Mouse (Mus musculus) embryonic fibroblast, embryonic 13.5 days (primary cell): Measurements from ENCODE around the gene Pde4dip. TPM values are rescaled to one million over a fixed set of nuclear protein-coding genes. Genes with fewer than 3 reads are reported as not detected.

Experiments used
- H3K27ac ChIP-seq: 2 replicates; pipeline ENCODE4 v1.5.1; 2012; ENCODE audit warnings: low read length, control low read depth, inconsistent platforms; ENCODE audit not compliant: insufficient read depth
- H3K4me1 ChIP-seq: 2 replicates; pipeline ENCODE4 v1.6.1; 2011; ENCODE audit warnings: low read length; ENCODE audit not compliant: control insufficient read depth, insufficient read depth
- H3K4me3 ChIP-seq: 2 replicates; pipeline ENCODE4 v1.5.1; 2011; ENCODE audit warnings: mild to moderate bottlenecking, control low read depth, low read length; ENCODE audit not compliant: insufficient read depth
- CTCF ChIP-seq: IDR thresholded peaks from 2 replicates; pipeline ENCODE4 v1.5.1; 2011; ENCODE audit warnings: mild to moderate bottlenecking, control low read depth, low read length, moderate library complexity, borderline replicate concordance; ENCODE audit not compliant: insufficient read depth
- POLR2A ChIP-seq: IDR thresholded peaks from 2 replicates; pipeline ENCODE4 v1.6.1; 2011; ENCODE audit warnings: low read depth, mild to moderate bottlenecking, control low read depth, low read length, moderate library complexity
- polyA plus RNA-seq: library from polyadenylated mRNA; stranded (reverse); fragments of >200 nt; gene quantifications from 2 replicates; pipeline ENCODE4 v1.2.4, GENCODE M21; 2011; ENCODE audit warnings: low read depth; ENCODE audit not compliant: missing spikeins, insufficient read length

Gene Pde4dip
- polyA plus RNA-seq, 1 experiment: 43.1 TPM

DNA sequence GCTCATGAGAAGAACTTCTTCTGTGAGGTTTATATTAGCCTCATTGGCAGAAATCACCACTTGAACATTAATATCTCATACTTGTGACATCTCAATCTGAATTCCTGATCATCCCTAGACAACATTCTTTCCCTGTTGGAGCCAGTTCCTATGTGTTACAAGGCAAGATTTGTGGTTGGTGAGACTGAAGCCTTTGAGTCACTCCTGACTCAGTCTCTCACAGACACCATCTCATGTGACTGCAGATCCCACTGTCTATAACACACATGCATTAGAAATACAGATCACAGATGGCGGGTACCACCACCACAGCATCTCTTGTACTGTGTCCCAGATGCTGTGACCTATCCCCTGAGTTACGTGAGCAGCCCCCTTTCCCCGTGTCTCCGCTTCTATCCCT, 60.2 kb downstream of the Pde4dip start:
- TF ChIP-seq CTCF (no peak), POLR2A (no peak)
- peak overlapping the region; percentile 9; the same call in 1 of the 2 replicates for H3K27ac ChIP-seq
- H3K4me1 ChIP-seq: peaks cover 9% of the 10 kb centered on the region
- no peak overlapping the region for H3K4me3 ChIP-seq

DNA sequence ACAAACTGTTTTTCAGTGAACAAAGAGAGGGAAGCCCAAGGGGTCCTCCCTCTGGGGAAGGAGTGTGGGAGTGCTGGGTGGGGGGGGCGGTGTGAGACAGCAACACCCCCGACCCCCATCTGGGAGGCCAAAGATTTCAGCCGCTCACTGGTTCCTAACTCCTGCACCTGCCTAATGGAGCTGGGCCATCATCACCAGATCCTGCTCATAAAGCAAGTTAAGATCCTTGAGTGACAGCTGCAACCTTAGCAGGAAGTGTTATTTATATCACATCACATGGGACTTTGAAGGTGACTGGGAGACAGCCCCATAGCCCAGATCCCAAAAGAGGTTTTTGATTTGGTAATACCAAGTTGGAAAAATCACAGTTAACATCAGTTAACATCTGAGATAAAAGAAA, 63.3 kb downstream of the Pde4dip start:
- H3K4me3 ChIP-seq: no peak overlapping the region
- no peak for TF ChIP-seq CTCF
- no peak for TF ChIP-seq POLR2A

DNA sequence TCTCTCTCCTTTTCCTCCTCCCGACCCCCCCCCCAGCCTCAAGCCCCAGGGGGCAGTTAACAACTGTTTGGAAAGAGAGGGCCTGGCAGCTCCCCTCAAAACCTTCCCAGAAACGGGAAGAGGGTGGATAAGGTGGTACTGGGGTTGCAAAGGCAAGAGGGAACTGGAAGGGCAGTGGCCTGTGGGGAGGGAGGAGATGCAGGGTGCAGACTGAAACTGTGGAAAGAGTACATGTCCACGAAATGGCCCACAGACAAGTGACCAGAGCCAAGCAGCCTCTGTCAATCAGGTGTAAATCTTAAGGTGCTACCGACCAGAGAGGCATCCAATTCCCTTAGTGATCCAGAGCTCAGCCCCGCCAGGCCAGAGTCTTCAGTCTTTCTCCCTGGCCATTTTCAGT, 63.8 kb downstream of the Pde4dip start:
- TF ChIP-seq CTCF: no peak
- TF ChIP-seq POLR2A: no peak
- Histone ChIP-seq H3K4me1 (peaks cover 6% of the 10 kb centered on the region), H3K4me3 (no peak overlapping the region), H3K27ac (no peak overlapping the region)

More for the DNA sequence above, 63.3 kb downstream of the Pde4dip start:
- no peak overlapping the region for H3K27ac ChIP-seq
- peaks cover 6% of the 10 kb centered on the region for H3K4me1 ChIP-seq

DNA sequence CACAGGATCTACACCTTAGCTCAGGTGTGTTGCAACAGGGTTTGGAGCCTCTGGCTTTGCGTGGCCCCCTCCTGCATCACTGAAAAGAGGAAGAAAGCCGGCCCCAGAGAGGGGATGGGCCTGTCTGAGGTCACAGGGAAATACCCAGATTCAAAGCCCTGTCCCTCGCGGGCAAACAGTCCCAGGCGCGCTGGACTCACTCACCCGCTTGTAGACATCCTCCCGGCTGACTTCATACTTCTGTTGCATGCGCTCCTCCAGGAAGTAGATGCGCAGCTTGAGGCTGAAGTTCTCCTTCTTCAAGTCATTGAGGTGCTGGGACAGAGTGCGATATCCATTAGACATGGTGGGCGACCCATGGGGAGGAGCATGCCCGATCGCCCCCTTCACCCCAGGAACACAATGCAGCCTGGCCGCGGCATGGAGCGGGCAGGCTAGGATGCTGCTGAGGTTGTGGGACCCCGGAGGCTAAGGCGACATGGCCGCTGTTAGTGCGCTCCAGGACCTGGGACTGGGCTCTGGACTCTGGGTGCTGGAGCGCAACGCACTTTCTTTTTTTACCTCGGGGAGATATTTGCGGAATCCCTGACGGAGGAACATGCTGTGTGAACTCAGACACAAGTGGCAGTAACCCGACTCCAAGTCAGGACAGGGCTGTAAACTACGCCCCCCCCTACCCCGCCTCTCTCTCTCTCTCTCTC, 64.3 kb downstream of the Pde4dip start:
- TF ChIP-seq POLR2A (no peak), CTCF (no peak)
- Histone ChIP-seq H3K4me3 (peak overlapping the region; percentile 25), H3K4me1 (peaks cover 6% of the 10 kb centered on the region), H3K27ac (no peak overlapping the region)

DNA sequence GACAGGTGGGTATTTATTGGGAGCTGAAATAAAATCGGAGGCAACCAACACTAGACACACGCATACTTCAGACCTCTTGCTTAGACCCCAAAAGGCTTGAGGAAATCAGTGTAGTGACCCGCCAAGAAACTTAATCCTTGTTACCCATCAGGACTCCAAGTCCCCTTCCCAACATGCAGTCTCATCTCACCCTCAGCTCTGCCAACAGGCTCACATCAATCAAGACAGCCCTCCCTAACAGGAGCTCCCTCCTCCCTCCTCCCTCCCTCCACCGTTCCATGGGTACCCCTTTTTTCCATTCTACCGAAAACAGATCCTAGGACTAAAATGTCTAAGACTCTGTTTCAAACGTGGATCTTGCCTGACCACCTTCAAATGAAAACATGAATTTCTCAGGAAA, 65.1 kb downstream of the Pde4dip start:
- TF ChIP-seq POLR2A (no peak), CTCF (no peak)
- Histone ChIP-seq H3K4me1 (peaks cover 4% of the 10 kb centered on the region), H3K27ac (no peak overlapping the region), H3K4me3 (no peak overlapping the region)

DNA sequence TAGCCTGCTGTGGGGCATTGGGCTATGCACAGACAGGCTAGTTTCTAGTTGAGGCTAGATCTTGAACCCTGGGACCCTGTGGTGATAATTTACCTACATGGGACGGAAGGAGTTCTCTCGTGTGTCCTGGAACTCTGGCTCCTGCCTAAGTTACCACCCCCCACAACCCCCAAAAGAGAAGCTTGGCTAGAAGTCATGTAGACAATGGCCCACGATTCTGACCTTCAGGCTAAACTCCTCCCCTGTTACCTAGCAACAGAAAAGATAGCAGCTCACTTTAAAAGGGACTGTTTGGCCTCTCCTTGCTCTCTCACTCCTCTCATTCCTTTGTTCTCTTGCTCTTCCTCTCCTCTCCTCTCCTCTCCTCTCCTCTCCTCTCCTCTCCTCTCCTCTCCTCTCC, 69.5 kb downstream of the Pde4dip start:
- no peak for TF ChIP-seq CTCF
- TF ChIP-seq POLR2A: no peak
- Histone ChIP-seq H3K27ac (no peak overlapping the region), H3K4me1 (no peaks in the 10 kb centered on the region), H3K4me3 (no peak overlapping the region)

DNA sequence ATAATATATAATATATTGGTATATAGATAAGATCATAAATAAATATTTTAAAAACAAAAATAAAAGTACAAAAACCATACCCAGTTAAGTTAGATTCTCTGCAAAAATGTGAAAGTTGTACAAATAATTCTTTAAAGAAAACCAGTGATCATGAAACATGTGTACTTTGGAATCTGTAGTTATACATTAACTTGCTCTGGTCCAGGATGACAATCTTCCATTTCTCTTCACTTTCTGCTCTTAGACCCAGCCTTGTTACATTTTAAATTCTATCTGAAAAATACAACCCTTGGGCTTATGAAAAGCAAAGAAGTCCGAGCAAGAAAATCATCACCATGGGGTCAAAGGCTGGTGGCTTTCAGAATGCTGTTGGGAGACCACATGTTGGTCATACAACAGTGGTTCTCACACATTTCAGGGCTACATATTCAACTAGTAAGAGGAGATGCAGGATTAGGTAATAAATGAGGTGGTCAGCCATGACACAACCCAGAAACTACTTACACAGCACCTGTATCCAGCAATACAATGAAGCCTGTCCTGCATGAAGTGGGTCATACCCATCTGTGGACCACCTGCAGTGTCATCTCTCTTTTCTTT, 70.0 kb downstream of the Pde4dip start:
- no peak for TF ChIP-seq POLR2A
- TF ChIP-seq CTCF: no peak
- Histone ChIP-seq H3K27ac (no peak overlapping the region), H3K4me3 (no peak overlapping the region), H3K4me1 (no peaks in the 10 kb centered on the region)

DNA sequence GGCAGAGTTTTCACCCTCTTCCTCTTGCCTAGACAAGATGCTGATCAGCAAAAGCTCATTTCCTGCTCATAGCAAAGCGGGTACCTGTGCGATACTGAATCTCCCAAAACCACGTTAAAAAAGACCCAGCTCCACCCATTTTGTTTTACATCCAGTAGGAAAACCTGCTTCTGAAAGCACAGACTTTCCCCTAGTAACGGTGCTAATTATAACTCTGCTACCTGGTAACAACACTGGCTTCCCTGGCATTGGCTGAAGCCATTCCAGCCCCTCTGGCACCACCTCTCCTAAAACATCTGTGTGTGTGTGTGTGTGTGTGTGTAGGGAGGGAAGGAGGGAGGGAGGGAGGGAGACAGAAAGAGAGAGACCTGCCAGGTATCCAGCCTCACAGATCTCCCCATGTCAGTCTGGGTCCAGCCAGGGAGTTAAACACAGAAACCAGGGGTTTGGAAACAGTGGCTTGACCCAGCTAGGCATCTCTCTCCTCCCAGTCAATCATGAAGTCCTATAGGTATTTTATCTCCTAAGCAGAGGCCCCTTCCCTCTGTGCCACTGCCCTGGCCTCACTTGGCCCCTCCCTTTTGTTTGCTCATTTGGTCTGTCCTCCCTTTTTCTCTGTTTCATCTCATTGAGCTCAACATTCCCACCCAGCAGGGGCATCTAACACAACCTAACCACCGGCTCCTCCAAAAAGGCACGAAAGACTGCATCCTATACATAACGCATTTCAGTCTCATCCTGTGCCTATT, 76.7 kb downstream of the Pde4dip start:
- H3K27ac ChIP-seq: no peak overlapping the region

DNA sequence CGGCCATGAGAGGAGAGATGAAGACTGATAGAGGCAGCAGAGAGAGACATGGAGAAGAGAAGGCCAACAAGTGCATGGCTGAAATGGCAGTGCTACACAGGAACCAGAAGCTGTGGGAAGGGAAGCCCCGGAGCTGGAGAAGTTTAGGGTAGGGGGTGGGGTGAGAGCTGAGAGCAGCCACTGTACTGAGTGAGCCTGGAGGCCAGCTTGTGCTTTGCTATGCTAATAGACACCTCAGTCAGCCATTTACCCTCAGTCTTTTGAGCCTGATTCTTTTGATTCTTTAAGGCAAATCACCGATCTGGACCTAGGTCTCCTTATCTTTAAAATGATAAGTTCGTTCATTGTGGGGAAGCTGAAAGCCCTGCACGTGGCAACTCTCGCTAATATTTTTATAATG, 77.3 kb downstream of the Pde4dip start:
- Histone ChIP-seq H3K4me3 (no peak overlapping the region), H3K27ac (no peak overlapping the region), H3K4me1 (no peaks in the 10 kb centered on the region)
- TF ChIP-seq POLR2A: no peak
- TF ChIP-seq CTCF: no peak

More for the DNA sequence above, 76.7 kb downstream of the Pde4dip start:
- no peaks in the 10 kb centered on the region for H3K4me1 ChIP-seq
- TF ChIP-seq CTCF (no peak), POLR2A (no peak)
- H3K4me3 ChIP-seq: no peak overlapping the region

DNA sequence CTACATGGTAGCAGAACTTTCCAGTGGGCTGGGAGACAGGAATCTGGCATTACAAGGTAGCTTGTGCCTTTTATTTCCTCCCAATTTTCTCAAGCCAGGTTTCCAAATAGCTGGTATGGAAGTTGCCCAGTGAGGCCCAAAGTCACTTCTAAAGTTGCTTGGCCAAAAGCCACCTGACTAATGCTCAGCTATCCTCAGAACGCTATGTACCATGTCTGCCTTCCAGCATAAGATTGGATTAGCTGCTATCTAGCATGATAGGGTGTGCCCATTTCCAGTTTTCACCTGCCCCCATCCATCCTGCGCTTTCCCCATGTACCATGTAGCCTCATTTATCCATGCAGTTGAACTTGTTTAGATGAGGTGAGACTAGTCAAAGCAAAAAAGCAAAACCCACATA, 78.2 kb downstream of the Pde4dip start:
- Histone ChIP-seq H3K4me3 (no peak overlapping the region), H3K27ac (no peak overlapping the region), H3K4me1 (no peaks in the 10 kb centered on the region)
- no peak for TF ChIP-seq CTCF
- TF ChIP-seq POLR2A: no peak
